Mouse (Mus musculus) ES-Bruce4 (cell line): ENCODE results near the gene Cep95. TPM values are rescaled to one million over a fixed set of nuclear protein-coding genes. Genes with fewer than 3 reads are reported as not detected.

Experiments
- H3K27ac ChIP-seq: 2 replicates; pipeline ENCODE4 v1.5.1; 2012; ENCODE audit warnings: low read length, inconsistent platforms; ENCODE audit not compliant: insufficient read depth
- H3K27me3 ChIP-seq: 2 replicates; pipeline ENCODE4 v1.6.1; 2012; ENCODE audit warnings: mild to moderate bottlenecking, low read length, inconsistent platforms; ENCODE audit not compliant: control insufficient read depth, poor library complexity, insufficient read depth, severe bottlenecking
- H3K36me3 ChIP-seq: 2 replicates; pipeline ENCODE4 v1.6.1; 2012; ENCODE audit warnings: inconsistent platforms, mild to moderate bottlenecking, low read length, moderate library complexity; ENCODE audit not compliant: control insufficient read depth, poor library complexity, insufficient read depth, severe bottlenecking
- H3K4me1 ChIP-seq: one replicate; pipeline ENCODE4 v1.8.1; 2011; ENCODE audit warnings: low read length; ENCODE audit not compliant: control insufficient read depth, insufficient read depth
- H3K4me3 ChIP-seq: 2 replicates; pipeline ENCODE4 v1.5.1; 2011; ENCODE audit warnings: low read depth, mild to moderate bottlenecking, low read length
- H3K9ac ChIP-seq: 2 replicates; pipeline ENCODE4 v1.6.1; 2012; ENCODE audit warnings: low read depth, mild to moderate bottlenecking, inconsistent platforms; ENCODE audit not compliant: poor library complexity, severe bottlenecking
- H3K9me3 ChIP-seq: replicated peaks from 2 replicates; pipeline ENCODE4 v1.6.1; 2012; ENCODE audit warnings: mild to moderate bottlenecking, low read length, inconsistent platforms; ENCODE audit not compliant: control insufficient read depth, poor library complexity, insufficient read depth, severe bottlenecking
- CTCF ChIP-seq: IDR thresholded peaks from one replicate; pipeline ENCODE4 v1.8.1; 2011; ENCODE audit warnings: low read depth, low read length
- EP300 ChIP-seq: IDR thresholded peaks from 2 replicates; pipeline ENCODE4 v1.6.1; 2011; ENCODE audit warnings: low read depth, low read length; ENCODE audit not compliant: insufficient read depth
- POLR2A ChIP-seq: IDR thresholded peaks from one replicate; pipeline ENCODE4 v1.8.1; 2011; ENCODE audit warnings: low read length; ENCODE audit not compliant: insufficient read depth
- polyA plus RNA-seq: library from polyadenylated mRNA; stranded (reverse); fragments of >200 nt; gene quantifications from 2 replicates; pipeline ENCODE4 v1.2.4, GENCODE M21; 2011; ENCODE audit warnings: low read depth; ENCODE audit not compliant: missing spikeins, insufficient read depth, insufficient read length

Gene Cep95
- polyA plus RNA-seq, 1 experiment: 30.6 TPM

DNA sequence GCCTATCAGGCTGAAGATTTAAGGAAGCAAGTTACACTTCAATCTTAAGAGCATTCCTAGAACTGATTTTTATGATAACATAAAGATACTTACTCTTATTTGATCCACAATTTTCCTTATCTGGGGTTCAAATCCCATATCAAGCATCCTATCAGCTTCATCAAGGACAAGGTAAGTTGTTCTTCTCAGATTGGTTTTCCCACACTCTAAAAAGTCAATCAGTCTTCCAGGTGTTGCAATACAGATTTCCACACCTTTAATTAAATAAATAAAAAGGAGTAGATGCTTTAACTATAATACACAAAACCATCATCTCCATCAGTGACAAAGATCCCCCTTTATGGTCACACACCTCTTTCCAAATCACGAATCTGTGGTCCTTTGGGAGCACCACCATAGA is 4.0 kb upstream of the Cep95 start:
- Histone ChIP-seq H3K9ac (no peak overlapping the region), H3K9me3 (no peaks in the 10 kb centered on the region), H3K36me3 (peaks cover 64% of the 10 kb centered on the region), H3K27me3 (no peaks in the 10 kb centered on the region), H3K4me3 (no peak overlapping the region), H3K27ac (no peak overlapping the region), H3K4me1 (no peaks in the 10 kb centered on the region)
- TF ChIP-seq CTCF: no peak
- no peak for TF ChIP-seq POLR2A
- TF ChIP-seq EP300: no peak

DNA sequence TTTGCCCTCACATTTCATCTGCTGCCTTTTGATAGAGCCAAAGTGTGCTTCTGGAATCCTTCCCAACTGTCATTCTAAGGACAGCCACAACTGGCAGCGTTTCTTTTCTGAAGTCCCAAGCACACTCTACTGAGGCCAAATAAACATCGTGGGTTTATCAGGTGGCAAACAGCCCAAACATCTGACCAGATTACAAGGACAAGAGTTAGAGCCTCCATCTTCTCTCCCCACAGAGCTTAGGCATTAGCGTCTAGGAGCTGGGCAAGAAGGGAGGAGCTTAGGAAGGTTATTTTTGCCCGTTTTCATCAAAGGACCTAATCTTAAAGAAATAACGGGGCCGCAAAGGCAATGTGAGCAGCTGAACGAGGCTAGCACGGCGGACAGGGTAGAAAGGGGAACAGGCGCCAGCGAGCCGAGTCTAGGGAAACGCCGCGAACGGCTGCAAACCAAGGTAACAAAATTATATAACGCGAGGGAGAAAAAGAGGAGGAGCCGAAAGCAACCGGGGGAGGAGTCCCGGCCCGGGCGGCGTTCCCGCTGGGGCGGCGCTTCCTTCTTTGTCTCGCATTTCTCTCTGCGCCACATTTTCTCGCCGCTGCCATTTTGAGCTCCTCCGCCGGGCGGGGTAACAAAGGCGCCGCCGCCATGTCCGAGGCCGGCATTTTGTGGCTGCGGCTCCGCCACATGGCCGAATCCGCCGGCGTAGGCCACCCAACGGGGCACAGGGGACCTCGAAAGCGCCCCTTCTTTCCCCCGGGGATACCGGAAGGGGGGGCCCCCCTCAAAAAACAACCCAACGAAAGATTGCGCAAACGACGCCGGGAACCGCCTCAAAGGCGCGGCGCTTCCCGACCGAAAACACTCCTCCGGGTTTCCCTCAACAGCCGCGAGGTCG is 1.7 kb upstream of the Cep95 start:
- Histone ChIP-seq H3K9ac (peak overlapping the region; percentile 99), H3K4me1 (no peaks in the 10 kb centered on the region), H3K4me3 (peak overlapping the region; percentile 100), H3K36me3 (peaks cover 51% of the 10 kb centered on the region), H3K27me3 (no peaks in the 10 kb centered on the region), H3K9me3 (no peaks in the 10 kb centered on the region), H3K27ac (peak overlapping the region; percentile 36)
- TF ChIP-seq EP300: no peak
- no peak for TF ChIP-seq CTCF
- no peak for TF ChIP-seq POLR2A

GRCm38 (mm10) chr11:106788026-106788774 is 852 bp upstream of the Cep95 start:
- Histone ChIP-seq H3K4me3 (peak overlapping the region; percentile 100), H3K9ac (peak overlapping the region; percentile 99), H3K27ac (peak overlapping the region; percentile 79), H3K36me3 (peaks cover 45% of the 10 kb centered on the region), H3K4me1 (no peaks in the 10 kb centered on the region), H3K9me3 (no peaks in the 10 kb centered on the region), H3K27me3 (no peaks in the 10 kb centered on the region)
- TF ChIP-seq POLR2A: peak; percentile 96
- TF ChIP-seq EP300: no peak

- Histone ChIP-seq H3K9ac (peak overlapping the region; percentile 99), H3K9me3 (no peaks in the 10 kb centered on the region), H3K4me1 (no peaks in the 10 kb centered on the region), H3K27ac (peak overlapping the region; percentile 52), H3K4me3 (peak overlapping the region; percentile 78), H3K36me3 (peaks cover 34% of the 10 kb centered on the region), H3K27me3 (no peaks in the 10 kb centered on the region)
- TF ChIP-seq CTCF (no peak), POLR2A (no peak), EP300 (no peak)
Observed at GRCm38 (mm10) chr11:106789649-106790048, 597 bp downstream of the Cep95 start.

- H3K4me3 ChIP-seq: no peak overlapping the region
- no peaks in the 10 kb centered on the region for H3K4me1 ChIP-seq
- H3K27ac ChIP-seq: no peak overlapping the region
- TF ChIP-seq POLR2A (no peak), EP300 (no peak), CTCF (peak; percentile 43)
- H3K27me3 ChIP-seq: no peaks in the 10 kb centered on the region
- no peaks in the 10 kb centered on the region for H3K9me3 ChIP-seq
- H3K9ac ChIP-seq: no peak overlapping the region
- peaks cover 11% of the 10 kb centered on the region for H3K36me3 ChIP-seq
Observed at GRCm38 (mm10) chr11:106793846-106794245, 4.8 kb downstream of the Cep95 start.

DNA sequence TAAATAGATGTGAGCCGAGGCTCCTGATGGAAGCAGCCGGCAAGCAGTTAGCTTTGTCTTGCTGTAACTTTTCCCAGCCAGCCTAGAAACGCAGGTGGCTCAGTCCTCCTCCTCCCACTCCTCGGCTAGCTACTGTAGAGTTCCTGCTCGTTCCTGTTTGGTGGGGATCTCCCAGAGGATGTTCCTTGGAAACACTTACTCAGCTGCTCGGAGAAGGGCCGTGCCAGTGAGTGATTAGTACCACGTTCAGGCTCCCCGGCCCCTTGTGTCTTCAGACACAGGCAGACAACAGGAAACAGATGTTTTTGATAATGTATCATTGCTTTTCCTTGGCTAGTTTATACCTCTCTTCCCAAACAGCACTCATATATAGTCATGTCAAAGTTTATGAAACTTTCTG is 6.6 kb downstream of the Cep95 start:
- Histone ChIP-seq H3K4me3 (no peak overlapping the region), H3K9ac (no peak overlapping the region), H3K27me3 (no peaks in the 10 kb centered on the region), H3K4me1 (no peaks in the 10 kb centered on the region), H3K36me3 (peaks cover 17% of the 10 kb centered on the region), H3K9me3 (no peaks in the 10 kb centered on the region), H3K27ac (no peak overlapping the region)
- no peak for TF ChIP-seq POLR2A
- TF ChIP-seq CTCF: no peak
